Mouse (Mus musculus): ENCODE results near the gene Smim20.

Gene Smim20

DNA sequence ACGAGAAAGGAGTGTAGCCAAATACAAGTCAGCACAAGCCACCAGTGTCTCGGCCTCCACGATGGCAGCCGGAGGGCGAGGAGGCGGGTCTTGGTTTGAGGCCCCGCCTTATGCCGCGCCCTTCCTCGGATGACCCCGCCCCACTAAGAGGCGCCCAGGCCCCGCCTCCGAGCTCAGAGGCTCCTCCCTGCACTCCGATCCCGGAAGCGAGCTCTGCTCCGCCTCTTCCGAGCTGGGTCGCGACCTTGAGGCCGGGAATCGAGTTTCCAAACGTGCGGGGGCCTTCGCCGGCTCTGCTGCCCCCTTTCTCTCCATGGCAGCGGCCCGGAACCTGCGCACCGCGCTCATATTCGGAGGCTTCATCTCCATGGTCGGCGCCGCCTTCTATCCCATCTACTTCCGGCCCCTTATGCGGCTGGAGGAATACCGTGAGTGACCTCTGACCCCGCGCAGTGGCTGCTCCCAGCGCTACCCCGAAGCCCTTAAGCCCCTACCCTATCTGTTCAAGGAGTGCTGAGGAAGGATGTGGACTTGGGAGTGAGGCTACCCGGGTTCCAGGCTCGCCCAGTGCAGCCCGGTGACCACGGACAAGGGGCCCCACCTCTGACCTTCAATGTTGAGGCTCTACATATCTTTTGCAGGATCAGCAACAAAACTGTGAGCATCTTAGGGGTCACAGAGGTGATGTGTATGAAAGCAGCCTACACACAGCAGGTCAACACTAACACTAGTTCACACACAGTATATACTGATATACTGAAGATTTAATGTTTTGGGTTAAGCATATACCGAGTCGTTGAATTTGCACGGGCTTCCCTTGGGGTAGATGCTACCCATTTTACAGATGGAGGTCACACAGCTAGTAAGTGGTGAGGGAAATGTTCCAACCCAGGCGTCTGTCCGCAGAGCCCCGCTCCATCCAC, at the start of gene Smim20:
Gene Smim20 (plus strand): TSS at position 153 of the 923 bp plus-strand sequence.
- Histone ChIP-seq H3K4me3 (replicated peaks; ENCODE audit: low read length) (peak within 1 kb of the TSS; percentile 85), H3K36me3 (ENCODE audit: insufficient read depth, low read length) (peaks cover 28% of the 10 kb centered on the region), H3K4me1 (replicated peaks; ENCODE audit: low read depth, low read length) (peaks cover 26% of the 10 kb centered on the region), H3K27me3 (ENCODE audit: insufficient read depth, low read length) (no peaks in the 10 kb centered on the region), H3K9me3 (ENCODE audit: low read length) (peaks cover 9% of the 10 kb centered on the region)
- TF ChIP-seq CTCF (conservative IDR thresholded peaks at IDR 0.05; ENCODE audit: low read length) (no peak), NANOG (IDR thresholded peaks at IDR 0.05; ENCODE audit: borderline replicate concordance, low read length) (no peak)

DNA sequence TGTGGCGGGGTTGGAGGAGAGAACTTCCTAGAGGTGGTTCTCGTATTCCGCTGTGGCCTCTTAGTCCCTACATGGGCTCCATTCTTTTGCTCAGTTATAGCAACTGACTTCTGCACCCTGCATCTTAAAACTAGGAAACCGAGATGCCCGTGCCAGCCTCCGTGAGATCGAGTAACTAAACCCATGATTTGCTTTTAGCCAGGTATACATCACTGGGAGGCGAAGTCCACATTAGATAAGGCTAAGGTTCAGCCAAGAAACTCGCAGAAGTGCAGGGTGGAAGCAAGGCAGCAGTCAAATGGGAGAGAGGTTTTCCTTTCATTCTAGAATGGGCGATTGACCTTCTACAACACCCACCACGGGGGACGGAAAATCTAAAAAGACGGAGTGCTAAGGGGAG, 41.4 kb upstream of the Smim20 start:
- no peaks in the 10 kb centered on the region for H3K36me3 ChIP-seq (ENCODE audit: insufficient read depth, low read length)
- peaks cover under 1% of the 10 kb centered on the region; the same call in 1 of the 2 replicates for H3K27me3 ChIP-seq (ENCODE audit: insufficient read depth, low read length)
- TF ChIP-seq POU5F1 (IDR thresholded peaks at IDR 0.05; ENCODE audit: borderline replicate concordance, low read length): no peak
- no peak for TF ChIP-seq NANOG (IDR thresholded peaks at IDR 0.05; ENCODE audit: borderline replicate concordance, low read length)
- TF ChIP-seq CTCF (conservative IDR thresholded peaks at IDR 0.05; ENCODE audit: low read length): no peak
- no peaks in the 10 kb centered on the region for H3K4me1 ChIP-seq (replicated peaks; ENCODE audit: low read depth, low read length)
- H3K9me3 ChIP-seq (ENCODE audit: low read length): no peaks in the 10 kb centered on the region
- no peak overlapping the region for H3K4me3 ChIP-seq (replicated peaks; ENCODE audit: low read length)

DNA sequence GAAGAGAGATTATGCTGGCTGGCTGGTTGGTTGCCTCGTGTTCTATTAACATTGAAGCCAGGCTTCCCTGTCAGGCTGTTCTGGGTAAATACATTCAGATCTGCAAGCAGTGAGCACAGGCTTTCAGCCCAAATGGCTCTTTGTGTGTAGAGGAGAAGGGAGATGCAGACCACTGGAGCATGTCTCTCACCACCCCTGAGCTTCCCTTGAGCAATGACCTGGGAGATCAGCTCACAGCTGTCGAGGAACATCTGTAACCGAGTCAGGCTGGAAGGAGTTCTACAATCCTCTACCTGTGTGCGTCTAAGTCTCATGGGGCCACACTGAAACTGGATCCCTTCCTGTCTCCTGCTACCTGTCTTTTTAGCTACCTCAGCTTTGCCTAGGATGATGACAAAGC, 36.3 kb upstream of the Smim20 start:
- Histone ChIP-seq H3K36me3 (ENCODE audit: insufficient read depth, low read length) (no peaks in the 10 kb centered on the region), H3K27me3 (ENCODE audit: insufficient read depth, low read length) (no peaks in the 10 kb centered on the region), H3K9me3 (ENCODE audit: low read length) (no peaks in the 10 kb centered on the region), H3K4me3 (replicated peaks; ENCODE audit: low read length) (no peak overlapping the region), H3K4me1 (replicated peaks; ENCODE audit: low read depth, low read length) (peaks cover 4% of the 10 kb centered on the region)
- TF ChIP-seq CTCF (conservative IDR thresholded peaks at IDR 0.05; ENCODE audit: low read length): no peak

DNA sequence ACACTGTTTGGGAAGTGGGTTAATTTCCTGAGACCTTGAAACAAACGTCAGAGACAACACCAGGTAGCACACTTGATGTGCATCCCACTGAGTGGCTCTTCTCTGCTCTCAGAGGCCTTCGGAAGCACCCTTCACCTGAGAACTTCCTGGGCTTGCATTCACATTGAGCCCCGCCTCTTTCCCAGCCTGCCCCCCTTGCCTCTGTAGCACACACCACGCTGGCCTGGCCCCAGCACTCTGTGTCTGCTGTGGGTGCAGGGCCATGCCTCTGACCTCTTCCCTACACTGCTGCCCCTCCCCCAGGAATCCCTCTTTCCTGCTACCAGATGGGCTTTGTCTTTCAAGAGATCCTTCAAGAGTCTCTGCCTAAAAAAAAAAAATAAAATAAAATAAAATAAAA, 31.3 kb upstream of the Smim20 start:
- Histone ChIP-seq H3K4me3 (replicated peaks; ENCODE audit: low read length) (no peak overlapping the region), H3K27me3 (ENCODE audit: insufficient read depth, low read length) (no peaks in the 10 kb centered on the region), H3K4me1 (replicated peaks; ENCODE audit: low read depth, low read length) (peaks cover 16% of the 10 kb centered on the region)

DNA sequence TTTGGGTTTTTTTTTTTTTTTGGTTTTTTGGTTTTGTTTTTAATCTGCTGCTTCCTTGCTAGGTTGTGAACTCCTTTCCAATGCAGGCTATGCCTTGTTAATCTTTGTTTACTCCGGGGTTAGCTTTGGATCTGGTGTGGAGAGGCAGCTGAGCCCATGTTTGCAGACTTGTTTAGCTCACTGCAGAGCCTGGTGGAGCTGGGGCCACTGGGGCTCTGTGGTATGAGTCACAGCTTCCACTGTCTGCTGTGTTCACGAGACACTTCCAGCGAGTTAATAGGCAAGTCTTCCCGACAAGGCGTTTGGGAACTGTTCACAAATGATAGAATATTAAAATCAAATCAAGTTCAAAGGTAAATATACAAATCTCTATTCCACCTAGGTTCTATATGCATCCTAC, 30.7 kb upstream of the Smim20 start:
- TF ChIP-seq POU5F1 (IDR thresholded peaks at IDR 0.05; ENCODE audit: borderline replicate concordance, low read length): no peak
- no peak for TF ChIP-seq NANOG (IDR thresholded peaks at IDR 0.05; ENCODE audit: borderline replicate concordance, low read length)
- TF ChIP-seq CTCF (conservative IDR thresholded peaks at IDR 0.05; ENCODE audit: low read length): no peak
- Histone ChIP-seq H3K27me3 (ENCODE audit: insufficient read depth, low read length) (no peaks in the 10 kb centered on the region), H3K4me1 (replicated peaks; ENCODE audit: low read depth, low read length) (peaks cover 16% of the 10 kb centered on the region), H3K4me3 (replicated peaks; ENCODE audit: low read length) (no peak overlapping the region), H3K9me3 (ENCODE audit: low read length) (no peaks in the 10 kb centered on the region), H3K36me3 (ENCODE audit: insufficient read depth, low read length) (no peaks in the 10 kb centered on the region)

More for the DNA sequence above, 31.3 kb upstream of the Smim20 start:
- no peaks in the 10 kb centered on the region for H3K9me3 ChIP-seq (ENCODE audit: low read length)
- H3K36me3 ChIP-seq (ENCODE audit: insufficient read depth, low read length): no peaks in the 10 kb centered on the region
- no peak for TF ChIP-seq NANOG (IDR thresholded peaks at IDR 0.05; ENCODE audit: borderline replicate concordance, low read length)
- TF ChIP-seq CTCF (conservative IDR thresholded peaks at IDR 0.05; ENCODE audit: low read length): no peak
- no peak for TF ChIP-seq POU5F1 (IDR thresholded peaks at IDR 0.05; ENCODE audit: borderline replicate concordance, low read length)

DNA sequence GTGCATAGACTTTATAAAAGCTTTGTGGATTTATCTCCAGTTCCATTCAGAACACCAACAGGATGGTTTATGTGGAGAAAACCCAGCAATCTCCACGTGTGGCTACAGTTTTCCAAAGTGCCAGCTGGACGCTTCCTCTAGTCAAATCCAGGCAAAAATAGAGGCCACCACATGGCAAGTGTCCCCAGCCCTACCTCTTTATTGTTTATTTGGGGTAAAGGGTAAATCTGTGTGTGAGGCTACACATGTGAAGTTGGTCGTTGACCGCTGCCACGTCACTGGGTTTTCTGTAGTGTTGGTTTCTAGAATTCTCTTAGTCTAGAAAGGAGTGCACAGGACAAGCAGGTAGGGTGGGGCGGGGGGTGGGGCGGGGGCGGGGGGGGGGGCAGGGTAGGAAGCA, 30.1 kb upstream of the Smim20 start:
- Histone ChIP-seq H3K36me3 (ENCODE audit: insufficient read depth, low read length) (no peaks in the 10 kb centered on the region), H3K4me1 (replicated peaks; ENCODE audit: low read depth, low read length) (peaks cover 16% of the 10 kb centered on the region), H3K4me3 (replicated peaks; ENCODE audit: low read length) (no peak overlapping the region), H3K27me3 (ENCODE audit: insufficient read depth, low read length) (no peaks in the 10 kb centered on the region), H3K9me3 (ENCODE audit: low read length) (no peaks in the 10 kb centered on the region)
- no peak for TF ChIP-seq NANOG (IDR thresholded peaks at IDR 0.05; ENCODE audit: borderline replicate concordance, low read length)
- no peak for TF ChIP-seq CTCF (conservative IDR thresholded peaks at IDR 0.05; ENCODE audit: low read length)
- TF ChIP-seq POU5F1 (IDR thresholded peaks at IDR 0.05; ENCODE audit: borderline replicate concordance, low read length): no peak

DNA sequence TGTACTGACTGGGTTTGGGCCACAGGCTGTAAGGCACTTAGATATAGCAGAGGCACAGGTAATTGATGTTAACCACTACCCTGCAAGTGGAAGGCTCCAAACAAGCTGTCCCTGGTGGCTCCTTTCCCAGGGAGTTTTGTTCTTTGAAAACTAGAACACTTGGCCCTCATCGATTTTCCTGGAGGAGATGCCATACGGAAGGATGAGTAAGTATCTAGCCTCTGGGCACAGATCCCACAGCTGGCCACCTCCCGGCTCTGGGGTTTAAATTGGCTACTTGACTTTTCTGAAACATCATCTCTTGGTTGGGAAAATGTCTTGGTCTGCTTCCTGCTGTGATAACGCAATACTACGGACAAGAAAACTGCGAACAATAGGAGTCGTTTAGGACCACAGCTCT, 28.1 kb upstream of the Smim20 start:
- Histone ChIP-seq H3K4me3 (replicated peaks; ENCODE audit: low read length) (no peak overlapping the region), H3K27me3 (ENCODE audit: insufficient read depth, low read length) (no peaks in the 10 kb centered on the region), H3K4me1 (replicated peaks; ENCODE audit: low read depth, low read length) (peaks cover 16% of the 10 kb centered on the region), H3K9me3 (ENCODE audit: low read length) (no peaks in the 10 kb centered on the region), H3K36me3 (ENCODE audit: insufficient read depth, low read length) (no peaks in the 10 kb centered on the region)
- no peak for TF ChIP-seq CTCF (conservative IDR thresholded peaks at IDR 0.05; ENCODE audit: low read length)
- TF ChIP-seq NANOG (IDR thresholded peaks at IDR 0.05; ENCODE audit: borderline replicate concordance, low read length): no peak
- TF ChIP-seq POU5F1 (IDR thresholded peaks at IDR 0.05; ENCODE audit: borderline replicate concordance, low read length): no peak

DNA sequence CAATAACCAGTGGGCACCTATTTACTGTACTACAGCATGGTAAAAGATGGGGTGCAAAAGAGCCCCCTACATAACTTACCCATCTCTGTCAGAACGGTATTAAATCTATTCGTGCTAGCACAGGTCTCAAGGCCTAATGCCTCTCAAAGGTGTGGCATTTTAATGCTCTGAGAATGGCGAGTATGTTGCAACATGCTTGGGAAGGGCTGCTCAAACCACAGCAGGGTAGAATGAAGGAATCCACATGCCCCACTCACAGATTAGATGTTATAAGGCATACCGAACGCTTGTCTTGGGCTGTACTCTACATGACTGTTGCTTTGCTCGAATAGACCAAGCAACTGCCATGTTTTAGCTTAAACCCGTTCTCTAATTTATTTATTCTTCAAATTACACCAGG, 27.7 kb upstream of the Smim20 start:
- Histone ChIP-seq H3K4me1 (replicated peaks; ENCODE audit: low read depth, low read length) (peaks cover 16% of the 10 kb centered on the region), H3K27me3 (ENCODE audit: insufficient read depth, low read length) (no peaks in the 10 kb centered on the region), H3K9me3 (ENCODE audit: low read length) (no peaks in the 10 kb centered on the region), H3K4me3 (replicated peaks; ENCODE audit: low read length) (no peak overlapping the region), H3K36me3 (ENCODE audit: insufficient read depth, low read length) (no peaks in the 10 kb centered on the region)
- TF ChIP-seq NANOG (IDR thresholded peaks at IDR 0.05; ENCODE audit: borderline replicate concordance, low read length) (no peak), CTCF (conservative IDR thresholded peaks at IDR 0.05; ENCODE audit: low read length) (no peak), POU5F1 (IDR thresholded peaks at IDR 0.05; ENCODE audit: borderline replicate concordance, low read length) (no peak)
